Mouse (Mus musculus) cortical plate, adult 2 months (tissue): ENCODE measurements around the gene Stk36.

Experiments
- CTCF ChIP-seq: fragments of 200-500 bp; IDR thresholded peaks from 2 replicates; pipeline ENCODE4 v1.5.1; 2011; ENCODE audit warnings: mild to moderate bottlenecking, control low read depth, low read length; ENCODE audit not compliant: insufficient read depth; ENCODE audit errors: extremely low read depth
- POLR2A ChIP-seq: fragments of 200-500 bp; IDR thresholded peaks from 2 replicates; pipeline ENCODE4 v1.6.1; 2011; ENCODE audit warnings: mild to moderate bottlenecking, low read length, control low read depth; ENCODE audit not compliant: insufficient read depth; ENCODE audit errors: extremely low read depth

GRCm38 (mm10) chr1:74676863-74677262, 75.6 kb downstream of the Stk36 start:
- no peak for TF ChIP-seq CTCF
- TF ChIP-seq POLR2A = no peak
